Mouse (Mus musculus) ES-E14 (cell line): ENCODE data around the gene Ap3d1. TPM values are rescaled to one million over a fixed set of nuclear protein-coding genes. Genes with fewer than 3 reads are reported as not detected.

ENCODE experiments used
- DNase-seq: peaks from one replicate; pipeline ENCODE4 v3.0.0-alpha.2; 2013; ENCODE audit warnings: low read depth, low spot score
- H3K27ac ChIP-seq: 2 replicates; pipeline ENCODE4 v1.5.1; 2012; ENCODE audit warnings: low read depth, mild to moderate bottlenecking, low read length, moderate library complexity, mixed read lengths; ENCODE audit not compliant: poor library complexity, insufficient read depth, severe bottlenecking
- H3K36me3 ChIP-seq: 2 replicates; pipeline ENCODE4 v1.6.1; 2012; ENCODE audit warnings: mild to moderate bottlenecking, low read length, moderate library complexity, mixed read lengths; ENCODE audit not compliant: control insufficient read depth, poor library complexity, insufficient read depth, severe bottlenecking
- H3K4me1 ChIP-seq, 2 experiments: fragments of 150-350 bp in 1 of 2; sonication (generic) in 1 of 2; 2 replicates each; pipeline ENCODE4 v1.6.1; 2012; ENCODE audit warnings: low read length in 2 of 2, mild to moderate bottlenecking in 1 of 2, mixed read lengths in 1 of 2; ENCODE audit not compliant: control insufficient read depth in 2 of 2, insufficient read depth in 2 of 2, poor library complexity in 1 of 2
- H3K4me3 ChIP-seq, 2 experiments: fragments of 150-350 bp in 1 of 2; sonication (generic) in 1 of 2; 2 replicates each; pipeline ENCODE4 v1.5.1; 2012; ENCODE audit warnings: low read length in 2 of 2, low read depth in 1 of 2, mild to moderate bottlenecking in 1 of 2, mixed read lengths in 1 of 2; ENCODE audit not compliant: insufficient read depth in 1 of 2, poor library complexity in 1 of 2, severe bottlenecking in 1 of 2
- H3K9ac ChIP-seq: 2 replicates; pipeline ENCODE4 v1.6.1; 2012; ENCODE audit warnings: low read depth, mild to moderate bottlenecking, low read length, mixed read lengths; ENCODE audit not compliant: poor library complexity, insufficient read depth, severe bottlenecking
- H3K9me3 ChIP-seq: fragments of 150-350 bp; sonication (generic); 2 replicates; pipeline ENCODE4 v1.6.1; 2012; ENCODE audit warnings: low read depth, mild to moderate bottlenecking, low read length; ENCODE audit not compliant: control insufficient read depth, insufficient read depth
- CHD2 ChIP-seq: IDR thresholded peaks from 2 replicates; pipeline ENCODE4 v1.6.1; 2014; ENCODE audit warnings: mild to moderate bottlenecking, low read depth, low read length, inconsistent platforms
- HCFC1 ChIP-seq: IDR thresholded peaks from 2 replicates; pipeline ENCODE4 v1.6.1; 2012; ENCODE audit warnings: low read length, inconsistent platforms, borderline replicate concordance; ENCODE audit not compliant: insufficient read depth
- MAFK ChIP-seq: IDR thresholded peaks from 2 replicates; pipeline ENCODE4 v1.6.1; 2014; ENCODE audit warnings: mild to moderate bottlenecking, low read depth, low read length, inconsistent platforms; ENCODE audit not compliant: insufficient read depth
- ZC3H11A ChIP-seq: IDR thresholded peaks from 2 replicates; pipeline ENCODE4 v1.6.1; 2012; ENCODE audit warnings: low read depth, mild to moderate bottlenecking, inconsistent platforms, low read length, borderline replicate concordance
- ZNF384 ChIP-seq: IDR thresholded peaks from 2 replicates; pipeline ENCODE4 v1.6.1; 2012; ENCODE audit warnings: low read depth, low read length, inconsistent platforms
- in situ Hi-C, 2 experiments: fragments of 600-800 bp; cut with MboI; formaldehyde crosslinking; loops; one replicate each; pipeline ENCODE4 v1.15.1; 2025; ENCODE audit warnings: low sequenced_read_pairs in 2 of 2, inconsistent platforms in 1 of 2; ENCODE audit not compliant: unreplicated experiment in 2 of 2
- total RNA-seq: library from RNA; depleted of rRNA; stranded (reverse); fragments of 300-350 nt; gene quantifications from 2 replicates; pipeline ENCODE4 v1.2.3, GENCODE M21; 2012; rRNA removed

Gene Ap3d1
- total RNA-seq, result 74.8 and 106 TPM in 2 replicates

DNA sequence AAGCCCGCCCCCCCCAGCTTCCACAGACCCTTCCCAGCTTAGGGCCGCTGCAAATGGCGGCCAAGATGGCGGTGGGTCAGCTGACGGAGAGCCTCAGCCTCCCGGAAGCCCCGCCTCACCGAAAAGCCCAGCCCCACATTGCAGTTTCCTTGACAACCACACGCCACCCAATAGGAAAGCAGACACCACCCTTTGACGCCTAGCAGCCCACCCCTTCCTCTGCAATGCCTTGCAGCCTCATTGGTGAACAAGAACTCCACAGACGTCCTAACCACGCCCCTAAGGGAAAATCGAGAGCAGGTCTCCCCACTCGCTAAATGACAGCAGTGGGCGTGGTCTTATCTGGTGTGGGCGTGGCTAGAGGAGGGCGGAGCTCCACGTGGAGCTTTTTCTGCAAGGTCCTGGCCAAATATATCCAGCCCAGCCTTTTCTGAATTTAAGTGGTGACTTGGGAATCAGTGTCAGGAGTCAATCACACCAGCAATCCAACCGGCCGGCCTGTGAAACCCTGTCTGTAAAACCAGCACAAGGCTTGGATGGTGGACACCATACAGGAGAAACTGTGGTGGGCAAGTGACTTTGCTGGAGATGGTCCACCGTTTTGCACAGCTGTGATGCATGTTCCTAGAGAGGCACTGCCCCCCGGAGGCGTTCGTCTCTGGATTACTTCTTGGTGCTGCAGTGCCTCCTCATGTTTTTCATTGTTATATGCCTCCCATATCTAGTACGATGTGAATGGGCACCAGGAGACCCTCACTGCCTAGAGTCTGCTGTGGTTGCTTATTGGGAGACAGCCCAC is at the start of gene Ap3d1:
Gene Ap3d1 (minus strand): TSS at position 85 of the 799 bp plus-strand sequence.
- peak within 1 kb of the TSS; percentile 32; the same call in 1 of the 2 replicates for H3K27ac ChIP-seq

DNA sequence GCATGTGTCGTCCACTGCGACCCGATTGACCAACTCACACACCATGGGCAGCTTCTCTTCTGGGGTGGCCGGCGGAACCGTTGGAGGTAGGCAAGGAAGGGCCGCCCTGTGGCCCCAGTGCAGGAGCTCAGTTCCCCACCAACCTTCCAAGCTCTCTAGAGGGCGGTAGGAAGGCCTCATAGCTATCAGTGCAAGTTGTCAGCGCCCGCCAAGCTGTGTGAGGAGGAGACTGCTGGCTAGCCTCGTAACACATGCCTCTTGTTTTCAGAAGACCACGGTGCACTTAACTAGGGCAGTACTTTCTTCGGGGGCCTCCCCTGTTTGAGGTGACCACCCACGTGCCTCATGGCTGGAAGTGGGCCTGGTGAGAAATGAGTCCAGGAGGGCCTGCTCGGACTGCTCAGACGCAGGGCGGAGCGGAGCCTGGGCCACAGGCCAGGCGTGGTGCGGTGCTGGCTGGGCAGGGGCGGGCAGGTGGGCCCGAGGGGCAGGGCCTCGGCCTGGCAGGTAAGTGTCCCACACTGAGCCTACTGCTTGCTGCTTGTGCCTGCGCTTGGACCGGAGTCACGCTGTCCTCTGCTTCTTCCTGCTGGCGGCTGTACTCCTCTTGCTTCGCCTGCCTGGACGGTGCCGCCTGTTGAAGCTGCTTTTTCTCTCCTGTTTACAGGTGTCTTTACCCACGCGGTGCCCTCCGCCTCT is 49.6 kb upstream of the Ap3d1 start:
- Histone ChIP-seq H3K9me3 (no peaks in the 10 kb centered on the region), H3K36me3 (peaks cover 87% of the 10 kb centered on the region), H3K9ac (peak overlapping the region; percentile 4; the same call in 1 of the 2 replicates), H3K4me1 (peaks cover 0 to 11% of the 10 kb centered on the region in 2 experiments; a peak in 1 of 4 replicates), H3K4me3 (peak overlapping the region; percentile 11 to 43; a peak in 3 of 4 replicates), H3K27ac (no peak overlapping the region)
- no peak for DNase-seq
- TF ChIP-seq ZC3H11A (no peak), HCFC1 (no peak), CHD2 (no peak), MAFK (no peak), ZNF384 (no peak)
- in situ Hi-C loops, result no loop called here

More for the DNA sequence above, at the start of gene Ap3d1:
- Histone ChIP-seq H3K4me1 (peaks cover 5 to 8% of the 10 kb centered on the region in 2 experiments; a peak in 3 of 4 replicates), H3K36me3 (no peaks in the 10 kb centered on the region; the same call in 1 of the 2 replicates), H3K4me3 (peak within 1 kb of the TSS; percentile 90 to 94), H3K9ac (peak within 1 kb of the TSS; percentile 89), H3K9me3 (no peaks in the 10 kb centered on the region)
- TF ChIP-seq MAFK (no peak), HCFC1 (peak; percentile 56; the same call in 1 of the 2 replicates)
- in situ Hi-C loops, result no loop called here
- DNase-seq, result peak; percentile 99

- TF ChIP-seq ZC3H11A (no peak), MAFK (no peak), ZNF384 (no peak), CHD2 (no peak), HCFC1 (no peak)
- H3K4me3 ChIP-seq, result no peak overlapping the region
- no peak overlapping the region for H3K9ac ChIP-seq
- no peak for DNase-seq
- in situ Hi-C loops, result no loop called here
- H3K9me3 ChIP-seq, result no peaks in the 10 kb centered on the region
- peaks cover 0 to 8% of the 10 kb centered on the region in 2 experiments; a peak in 1 of 4 replicates for H3K4me1 ChIP-seq
- peaks cover 87% of the 10 kb centered on the region for H3K36me3 ChIP-seq
- no peak overlapping the region for H3K27ac ChIP-seq
Observed at GRCm38 (mm10) chr10:80790761-80791404, 48.8 kb upstream of the Ap3d1 start.

- H3K27ac ChIP-seq, result no peak overlapping the region
Observed at GRCm38 (mm10) chr10:80787517-80787916, 45.5 kb upstream of the Ap3d1 start.

More at GRCm38 (mm10) chr10:80787517-80787916, 45.5 kb upstream of the Ap3d1 start:
- TF ChIP-seq CHD2 (no peak), MAFK (no peak), ZC3H11A (no peak), ZNF384 (no peak), HCFC1 (no peak)
- Histone ChIP-seq H3K9ac (no peak overlapping the region), H3K4me3 (no peak overlapping the region), H3K36me3 (peaks cover 93% of the 10 kb centered on the region), H3K9me3 (no peaks in the 10 kb centered on the region), H3K4me1 (peaks cover 0 to 7% of the 10 kb centered on the region in 2 experiments; a peak in 1 of 4 replicates)
- DNase-seq, result no peak
- in situ Hi-C loops, result no loop called here
